Mouse (Mus musculus) midbrain, embryonic 15.5 days (tissue): ENCODE measurements around the gene Crygn. TPM values are rescaled to one million over a fixed set of nuclear protein-coding genes. Genes with fewer than 3 reads are reported as not detected.
A peak's percentile ranks its signal among the peaks of the same experiment; 100 is the strongest.

Experiments
- ATAC-seq: fragments of 200-750 bp; cut with Nextera tagmentation; replicated peaks from 2 replicates; pipeline ENCODE4 v1.8.0; 2017; ENCODE audit warnings: moderate TSS enrichment
- H3K27ac ChIP-seq: fragments of 300-500 bp; sonication (generic); 2 replicates; pipeline ENCODE4 v1.5.1; 2015; ENCODE audit warnings: mild to moderate bottlenecking, inconsistent platforms
- H3K27me3 ChIP-seq: fragments of 300-500 bp; sonication (generic); replicated peaks from 2 replicates; pipeline ENCODE4 v1.6.1; 2015; ENCODE audit warnings: inconsistent platforms
- H3K36me3 ChIP-seq: fragments of 300-500 bp; sonication (generic); replicated peaks from 2 replicates; pipeline ENCODE4 v1.6.1; 2015; ENCODE audit warnings: inconsistent platforms
- H3K4me1 ChIP-seq: fragments of 300-500 bp; sonication (generic); 2 replicates; pipeline ENCODE4 v1.6.1; 2015; ENCODE audit warnings: inconsistent platforms
- H3K4me2 ChIP-seq: fragments of 300-500 bp; sonication (generic); 2 replicates; pipeline ENCODE4 v1.6.1; 2015; ENCODE audit warnings: inconsistent platforms, mild to moderate bottlenecking, moderate library complexity
- H3K4me3 ChIP-seq: fragments of 300-500 bp; sonication (generic); 2 replicates; pipeline ENCODE4 v1.5.1; 2015; ENCODE audit warnings: mild to moderate bottlenecking, inconsistent platforms
- H3K9ac ChIP-seq: fragments of 300-500 bp; sonication (generic); 2 replicates; pipeline ENCODE4 v1.6.1; 2015; ENCODE audit warnings: mild to moderate bottlenecking, inconsistent platforms
- H3K9me3 ChIP-seq: fragments of 300-500 bp; sonication (generic); 2 replicates; pipeline ENCODE4 v1.6.1; 2016; ENCODE audit warnings: inconsistent platforms
- WGBS: fragments of 180-500 bp; shearing (Covaris S2); methylation state at CpG from one replicate; pipeline ENCODE4 v1.1.7; 2015; ENCODE audit warnings: mixed read lengths; 5-methylcytosine and 5-hydroxymethylcytosine counted together
- polyA plus RNA-seq: library from polyadenylated mRNA; unstranded; fragments of >200 nt; fragmentation: Nextera tagmentation; extraction: Ambion mirVana; gene quantifications from 2 replicates; pipeline ENCODE4 v1.2.1, GENCODE M21; 2015

The Crygn gene
- polyA plus RNA-seq, 1 experiment from 2014 or later = 2.5 TPM

GRCm38 (mm10) chr5:24739141-24739753 lies 18.6 kb downstream of the Crygn start:
- no peak overlapping the region for H3K27ac ChIP-seq
- WGBS = 65% methylated on average over 15 of the region's 15 CpGs

GRCm38 (mm10) chr5:24738517-24738916 lies 19.3 kb downstream of the Crygn start:
- WGBS = 93% methylated on average over 1 of the region's 1 CpGs
- H3K4me2 ChIP-seq = no peak overlapping the region
- no peak for ATAC-seq
- H3K27ac ChIP-seq = no peak overlapping the region
- no peaks in the 10 kb centered on the region for H3K36me3 ChIP-seq
- no peak overlapping the region for H3K4me3 ChIP-seq
- H3K9ac ChIP-seq = no peak overlapping the region
- H3K9me3 ChIP-seq = no peaks in the 10 kb centered on the region
- no peaks in the 10 kb centered on the region for H3K4me1 ChIP-seq
- H3K27me3 ChIP-seq = no peaks in the 10 kb centered on the region

More at GRCm38 (mm10) chr5:24739141-24739753, 18.6 kb downstream of the Crygn start:
- no peak overlapping the region for H3K4me2 ChIP-seq
- no peaks in the 10 kb centered on the region for H3K27me3 ChIP-seq
- H3K9ac ChIP-seq = no peak overlapping the region
- no peaks in the 10 kb centered on the region for H3K4me1 ChIP-seq
- no peaks in the 10 kb centered on the region for H3K9me3 ChIP-seq
- no peak for ATAC-seq
- no peak overlapping the region for H3K4me3 ChIP-seq
- H3K36me3 ChIP-seq = no peaks in the 10 kb centered on the region

- no peak overlapping the region for H3K4me3 ChIP-seq
- H3K4me1 ChIP-seq = peaks cover 8% of the 10 kb centered on the region
- H3K27me3 ChIP-seq = no peaks in the 10 kb centered on the region
- H3K9me3 ChIP-seq = no peaks in the 10 kb centered on the region
- H3K9ac ChIP-seq = no peak overlapping the region
- no peak overlapping the region for H3K27ac ChIP-seq
- WGBS = 91% methylated on average over 10 of the region's 10 CpGs
- no peak for ATAC-seq
- H3K36me3 ChIP-seq = no peaks in the 10 kb centered on the region
- no peak overlapping the region for H3K4me2 ChIP-seq
Measured at GRCm38 (mm10) chr5:24737595-24737994, 20.2 kb downstream of the Crygn start.

GRCm38 (mm10) chr5:24733771-24734426 lies 23.9 kb downstream of the Crygn start:
- H3K4me3 ChIP-seq = no peak overlapping the region
- no peak for ATAC-seq
- WGBS = 65% methylated on average over 7 of the region's 7 CpGs

GRCm38 (mm10) chr5:24733134-24733533 lies 24.7 kb downstream of the Crygn start:
- Histone ChIP-seq H3K27me3 (peaks cover 31% of the 10 kb centered on the region), H3K4me3 (no peak overlapping the region), H3K4me2 (no peak overlapping the region), H3K27ac (no peak overlapping the region), H3K9me3 (no peaks in the 10 kb centered on the region), H3K36me3 (no peaks in the 10 kb centered on the region), H3K9ac (no peak overlapping the region), H3K4me1 (peaks cover 24% of the 10 kb centered on the region)
- WGBS = 2% methylated on average over 8 of the region's 8 CpGs
- peak; percentile 31; the same call in 1 of the 2 replicates for ATAC-seq

More at GRCm38 (mm10) chr5:24733771-24734426, 23.9 kb downstream of the Crygn start:
- no peaks in the 10 kb centered on the region for H3K36me3 ChIP-seq
- peaks cover 31% of the 10 kb centered on the region for H3K27me3 ChIP-seq
- no peaks in the 10 kb centered on the region for H3K9me3 ChIP-seq
- no peak overlapping the region for H3K4me2 ChIP-seq
- H3K27ac ChIP-seq = no peak overlapping the region
- H3K4me1 ChIP-seq = peaks cover 24% of the 10 kb centered on the region
- no peak overlapping the region for H3K9ac ChIP-seq

GRCm38 (mm10) chr5:24730986-24731385 lies 26.8 kb downstream of the Crygn start:
- peaks cover 31% of the 10 kb centered on the region for H3K27me3 ChIP-seq
- peaks cover 24% of the 10 kb centered on the region for H3K4me1 ChIP-seq
- no peak overlapping the region for H3K9ac ChIP-seq
- H3K4me3 ChIP-seq = peak overlapping the region; percentile 39
- no peaks in the 10 kb centered on the region for H3K36me3 ChIP-seq
- no peak overlapping the region for H3K27ac ChIP-seq
- WGBS = 4% methylated on average over 15 of the region's 15 CpGs
- H3K4me2 ChIP-seq = peak overlapping the region; percentile 55
- no peak for ATAC-seq
- H3K9me3 ChIP-seq = no peaks in the 10 kb centered on the region

- no peaks in the 10 kb centered on the region for H3K9me3 ChIP-seq
- no peak; the same call in 1 of the 2 replicates for ATAC-seq
- under 1% methylated on average over 23 of the region's 23 CpGs for WGBS
- peak within 1 kb of the TSS; percentile 23 for H3K9ac ChIP-seq
- H3K4me3 ChIP-seq = peak within 1 kb of the TSS; percentile 39
- H3K4me1 ChIP-seq = peaks cover 24% of the 10 kb centered on the region
- H3K4me2 ChIP-seq = peak within 1 kb of the TSS; percentile 55
- no peaks in the 10 kb centered on the region for H3K36me3 ChIP-seq
- peaks cover 31% of the 10 kb centered on the region for H3K27me3 ChIP-seq
- H3K27ac ChIP-seq = no peak within 1 kb of the TSS
Measured at GRCm38 (mm10) chr5:24730488-24730871, 27.3 kb downstream of the Crygn start, which contains the start of gene Wdr86. Gene Wdr86 (minus strand): TSS chr5:24730727.

GRCm38 (mm10) chr5:24729797-24730487 lies 27.9 kb downstream of the Crygn start:
- H3K27me3 ChIP-seq = peaks cover 31% of the 10 kb centered on the region
- 1% methylated on average over 49 of the region's 49 CpGs for WGBS
- H3K36me3 ChIP-seq = no peaks in the 10 kb centered on the region
- ATAC-seq = no peak
- H3K9ac ChIP-seq = peak overlapping the region; percentile 23
- H3K4me2 ChIP-seq = peak overlapping the region; percentile 55
- no peak overlapping the region for H3K27ac ChIP-seq
- peaks cover 24% of the 10 kb centered on the region for H3K4me1 ChIP-seq
- H3K4me3 ChIP-seq = peak overlapping the region; percentile 39
- no peaks in the 10 kb centered on the region for H3K9me3 ChIP-seq

- H3K9ac ChIP-seq = no peak overlapping the region
- peaks cover 31% of the 10 kb centered on the region for H3K27me3 ChIP-seq
- H3K36me3 ChIP-seq = no peaks in the 10 kb centered on the region
- peaks cover 21% of the 10 kb centered on the region for H3K4me1 ChIP-seq
- no peak overlapping the region for H3K4me2 ChIP-seq
- 69% methylated on average over 12 of the region's 12 CpGs for WGBS
- no peak for ATAC-seq
- H3K4me3 ChIP-seq = no peak overlapping the region
- H3K27ac ChIP-seq = no peak overlapping the region
- H3K9me3 ChIP-seq = no peaks in the 10 kb centered on the region
Measured at GRCm38 (mm10) chr5:24726901-24727836, 30.6 kb downstream of the Crygn start.

GRCm38 (mm10) chr5:24725897-24726296 lies 31.9 kb downstream of the Crygn start:
- Histone ChIP-seq H3K27me3 (peaks cover 19% of the 10 kb centered on the region), H3K4me3 (no peak overlapping the region), H3K9me3 (no peaks in the 10 kb centered on the region), H3K4me2 (no peak overlapping the region), H3K9ac (no peak overlapping the region), H3K27ac (no peak overlapping the region), H3K36me3 (no peaks in the 10 kb centered on the region), H3K4me1 (peaks cover 20% of the 10 kb centered on the region)
- 68% methylated on average over 6 of the region's 6 CpGs for WGBS
- no peak for ATAC-seq

- ATAC-seq = peak; percentile 48; the same call in 1 of the 2 replicates
- 57% methylated on average over 5 of the region's 5 CpGs for WGBS
Measured at GRCm38 (mm10) chr5:24724805-24725204, 33.0 kb downstream of the Crygn start.

More at GRCm38 (mm10) chr5:24724805-24725204, 33.0 kb downstream of the Crygn start:
- peaks cover 9% of the 10 kb centered on the region for H3K4me1 ChIP-seq
- H3K27me3 ChIP-seq = peaks cover 8% of the 10 kb centered on the region
- 0 out of 2 replicates have a peak overlapping the region, but pooled peaks have one; percentile 23 for H3K27ac ChIP-seq
- H3K9ac ChIP-seq = no peak overlapping the region
- no peaks in the 10 kb centered on the region for H3K9me3 ChIP-seq
- no peak overlapping the region for H3K4me2 ChIP-seq
- H3K4me3 ChIP-seq = no peak overlapping the region
- no peaks in the 10 kb centered on the region for H3K36me3 ChIP-seq
